Mouse (Mus musculus) neural tube, embryonic 14.5 days (tissue): ENCODE results near the gene Gas2l3. TPM values are rescaled to one million over a fixed set of nuclear protein-coding genes. Genes with fewer than 3 reads are reported as not detected.
A peak's percentile ranks its signal among the peaks of the same experiment; 100 is the strongest.

ENCODE experiments used
- ATAC-seq: fragments of 200-750 bp; cut with Nextera tagmentation; 2 replicates; pipeline ENCODE4 v1.8.0; 2017; ENCODE audit warnings: low read depth, mild to moderate bottlenecking, moderate TSS enrichment, moderate library complexity
- H3K27ac ChIP-seq: fragments of 300-500 bp; sonication (generic); 2 replicates; pipeline ENCODE4 v1.5.1; 2014; ENCODE audit warnings: low read depth, mild to moderate bottlenecking, control low read depth, low read length, moderate library complexity, mixed read lengths
- H3K27me3 ChIP-seq: fragments of 300-500 bp; sonication (generic); 2 replicates; pipeline ENCODE4 v1.6.1; 2014; ENCODE audit warnings: low read length; ENCODE audit not compliant: control insufficient read depth, insufficient read depth
- H3K36me3 ChIP-seq: fragments of 300-500 bp; sonication (generic); 2 replicates; pipeline ENCODE4 v1.6.1; 2014; ENCODE audit warnings: low read length, mixed read lengths; ENCODE audit not compliant: control insufficient read depth, insufficient read depth
- H3K4me1 ChIP-seq: fragments of 300-500 bp; sonication (generic); 2 replicates; pipeline ENCODE4 v1.6.1; 2014; ENCODE audit warnings: low read length; ENCODE audit not compliant: control insufficient read depth, insufficient read depth
- H3K4me2 ChIP-seq: fragments of 300-500 bp; sonication (generic); 2 replicates; pipeline ENCODE4 v1.6.1; 2014; ENCODE audit warnings: mild to moderate bottlenecking, low read depth, low read length, control low read depth
- H3K4me3 ChIP-seq: fragments of 300-500 bp; sonication (generic); 2 replicates; pipeline ENCODE4 v1.5.1; 2014; ENCODE audit warnings: low read depth, low read length, control low read depth, mixed read lengths
- H3K9ac ChIP-seq: fragments of 300-500 bp; sonication (generic); replicated peaks from 2 replicates; pipeline ENCODE4 v1.6.1; 2014; ENCODE audit warnings: low read depth, mild to moderate bottlenecking, control low read depth, low read length, mixed read lengths
- H3K9me3 ChIP-seq: fragments of 300-500 bp; sonication (generic); 2 replicates; pipeline ENCODE4 v1.6.1; 2016; ENCODE audit warnings: low read length; ENCODE audit not compliant: control insufficient read depth
- WGBS: fragments of 180-500 bp; shearing (Covaris S2); extraction: QIAGEN DNeasy Blood & Tissue Kit; methylation state at CpG from one replicate; pipeline ENCODE4 v1.1.7; 2014; 5-methylcytosine and 5-hydroxymethylcytosine counted together
- polyA plus RNA-seq: library from polyadenylated mRNA; unstranded; fragments of >200 nt; fragmentation: Nextera tagmentation; extraction: Ambion mirVana; gene quantifications from 2 replicates; pipeline ENCODE4 v1.2.1, GENCODE M21; 2014

Gas2l3 gene
- polyA plus RNA-seq, 1 experiment from 2014 or later = 2.8 TPM

DNA sequence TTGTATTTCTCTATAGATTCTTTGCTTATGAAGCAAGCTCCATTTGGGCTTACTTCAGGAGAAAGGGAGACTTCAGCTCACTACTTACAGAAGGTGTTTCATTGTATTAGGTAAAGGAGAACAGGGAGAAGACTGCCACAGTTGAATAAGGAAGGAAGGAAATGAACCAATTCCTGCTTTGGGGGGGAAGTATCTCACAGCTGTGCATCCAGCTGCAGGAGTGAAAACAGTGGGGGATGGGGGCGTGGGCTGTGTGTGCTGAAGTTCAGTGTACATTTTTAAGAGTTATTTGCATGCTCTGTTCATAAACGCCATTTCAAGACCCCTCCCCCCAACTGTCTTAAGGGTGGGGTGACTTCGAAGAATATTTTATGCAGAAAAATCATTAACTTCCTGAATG lies 10.0 kb upstream of the Gas2l3 start:
- Histone ChIP-seq H3K4me2 (no peak overlapping the region), H3K27ac (no peak overlapping the region), H3K4me1 (no peaks in the 10 kb centered on the region), H3K4me3 (no peak overlapping the region), H3K9me3 (no peaks in the 10 kb centered on the region), H3K9ac (no peak overlapping the region), H3K36me3 (no peaks in the 10 kb centered on the region), H3K27me3 (no peaks in the 10 kb centered on the region)
- no peak for ATAC-seq
- 93% methylated on average over 3 of the region's 3 CpGs for WGBS

DNA sequence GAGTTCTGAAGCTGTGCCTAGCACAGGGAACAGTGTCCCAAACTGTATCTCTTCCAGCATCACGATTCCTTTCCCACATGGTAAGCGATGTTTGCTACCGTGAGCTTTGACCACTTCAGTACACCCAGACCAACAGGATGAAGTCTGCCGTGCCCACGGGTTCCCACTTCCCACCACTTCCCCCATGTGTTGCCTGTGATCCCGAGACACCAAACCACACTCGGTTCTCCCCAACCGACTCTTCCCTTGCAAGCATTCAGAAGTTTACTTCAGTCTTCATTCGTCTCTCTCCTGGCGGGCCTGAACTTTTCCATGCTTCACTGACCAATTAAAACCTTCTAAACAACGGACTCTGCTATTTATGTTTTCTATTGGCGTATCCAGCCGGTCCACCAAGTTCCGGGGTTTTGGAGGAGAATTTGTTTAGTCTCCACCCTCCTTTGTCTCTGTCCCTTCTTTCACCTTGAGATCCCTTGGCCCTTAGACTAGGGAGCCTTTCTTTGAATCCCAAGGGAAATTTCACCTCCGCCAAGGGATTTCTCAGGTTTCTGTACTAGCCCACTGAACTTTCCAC lies 9.4 kb upstream of the Gas2l3 start:
- H3K4me2 ChIP-seq = no peak overlapping the region
- H3K36me3 ChIP-seq = no peaks in the 10 kb centered on the region
- no peaks in the 10 kb centered on the region for H3K27me3 ChIP-seq
- no peaks in the 10 kb centered on the region for H3K4me1 ChIP-seq
- H3K9ac ChIP-seq = no peak overlapping the region
- ATAC-seq = no peak
- H3K27ac ChIP-seq = no peak overlapping the region
- no peak overlapping the region for H3K4me3 ChIP-seq
- no peaks in the 10 kb centered on the region for H3K9me3 ChIP-seq
- 82% methylated on average over 15 of the region's 15 CpGs for WGBS

DNA sequence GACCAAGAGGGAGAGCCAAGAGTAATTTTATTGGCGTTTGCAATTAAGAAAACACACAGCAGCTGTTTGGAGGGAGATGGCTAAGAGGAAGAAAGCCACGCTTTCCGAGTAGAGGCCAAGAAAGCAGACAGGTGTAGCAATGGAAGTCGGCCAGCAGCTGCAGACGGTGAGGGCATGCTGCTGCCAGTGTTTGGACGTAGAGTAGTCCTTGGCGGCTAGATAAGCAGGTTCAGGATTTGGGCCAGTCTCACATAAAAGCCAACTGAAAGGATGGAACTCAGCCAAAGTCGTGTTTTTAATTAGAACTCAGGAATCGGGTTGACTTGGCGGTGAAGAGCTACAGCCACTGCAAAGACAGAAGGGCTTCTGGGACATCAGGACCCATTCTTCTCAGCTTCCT lies 6.6 kb upstream of the Gas2l3 start:
- ATAC-seq = no peak
- no peak overlapping the region for H3K27ac ChIP-seq
- WGBS = 80% methylated on average over 10 of the region's 10 CpGs

DNA sequence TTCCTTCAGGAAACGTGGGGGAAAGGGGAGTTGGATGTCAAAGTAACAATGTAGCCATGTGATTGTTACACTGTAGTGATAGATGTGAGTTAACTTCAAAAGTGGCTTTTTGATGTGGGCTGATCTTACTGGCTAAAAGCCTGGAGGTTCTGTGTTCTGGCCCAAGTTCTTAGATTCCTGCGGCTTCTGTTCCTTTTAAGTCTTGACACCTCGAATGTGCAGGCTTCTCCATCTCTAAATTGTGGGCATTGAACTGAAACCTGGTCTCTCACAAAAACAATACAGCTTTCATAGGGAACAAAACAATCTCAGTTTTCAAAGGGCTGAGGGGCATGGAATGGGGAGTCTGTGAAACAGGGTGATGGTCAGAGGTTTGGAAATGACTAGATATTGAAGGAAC lies 614 bp upstream of the Gas2l3 start:
- ATAC-seq = no peak
- no peaks in the 10 kb centered on the region for H3K36me3 ChIP-seq
- WGBS = 40% methylated on average over 3 of the region's 3 CpGs
- H3K4me3 ChIP-seq = peak overlapping the region; percentile 61; the same call in 1 of the 2 replicates
- 0 out of 2 replicates have a peak, but pooled peaks cover 5% of the 10 kb centered on the region for H3K4me1 ChIP-seq
- H3K4me2 ChIP-seq = peak overlapping the region; percentile 99
- no peak overlapping the region for H3K9ac ChIP-seq
- no peak overlapping the region for H3K27ac ChIP-seq
- no peaks in the 10 kb centered on the region for H3K27me3 ChIP-seq
- H3K9me3 ChIP-seq = no peaks in the 10 kb centered on the region

More for the DNA sequence above, 6.6 kb upstream of the Gas2l3 start:
- H3K27me3 ChIP-seq = no peaks in the 10 kb centered on the region
- H3K4me1 ChIP-seq = no peaks in the 10 kb centered on the region
- no peak overlapping the region for H3K4me2 ChIP-seq
- H3K9me3 ChIP-seq = no peaks in the 10 kb centered on the region
- H3K4me3 ChIP-seq = no peak overlapping the region
- no peaks in the 10 kb centered on the region for H3K36me3 ChIP-seq
- H3K9ac ChIP-seq = no peak overlapping the region

DNA sequence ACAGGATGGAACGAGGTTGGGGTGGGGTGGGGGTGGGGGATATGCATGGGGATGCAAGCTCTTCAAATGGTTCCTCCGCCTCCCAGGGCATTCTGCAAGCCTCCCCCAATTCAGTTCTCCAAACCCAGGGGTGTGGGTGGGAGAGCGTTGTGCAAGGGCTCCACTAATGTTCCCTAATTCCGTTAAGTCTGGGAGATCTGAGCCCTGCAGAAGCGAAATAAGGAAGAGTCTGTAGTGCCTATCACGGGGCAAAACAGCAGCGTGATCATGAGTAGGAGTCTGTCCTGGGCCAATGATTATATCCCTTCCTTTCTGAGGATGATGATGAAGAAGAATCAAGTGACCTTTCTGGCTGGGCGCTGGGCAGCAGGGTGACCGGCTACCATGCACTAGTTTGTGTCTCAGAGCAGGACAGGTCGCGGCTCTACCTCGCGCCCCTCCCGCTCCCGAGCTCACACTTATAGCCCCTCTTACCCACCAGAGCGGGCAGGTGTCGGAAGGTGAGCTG lies 598 bp downstream of the Gas2l3 start:
- H3K27me3 ChIP-seq = no peaks in the 10 kb centered on the region
- H3K4me2 ChIP-seq = peak overlapping the region; percentile 99
- WGBS = under 1% methylated on average over 17 of the region's 17 CpGs
- peak; percentile 29 for ATAC-seq
- H3K9me3 ChIP-seq = no peaks in the 10 kb centered on the region
- H3K9ac ChIP-seq = peak overlapping the region; percentile 59
- H3K4me1 ChIP-seq = 0 out of 2 replicates have a peak, but pooled peaks cover 5% of the 10 kb centered on the region
- H3K36me3 ChIP-seq = no peaks in the 10 kb centered on the region
- H3K4me3 ChIP-seq = peak overlapping the region; percentile 61
- H3K27ac ChIP-seq = peak overlapping the region; percentile 16; the same call in 1 of the 2 replicates

DNA sequence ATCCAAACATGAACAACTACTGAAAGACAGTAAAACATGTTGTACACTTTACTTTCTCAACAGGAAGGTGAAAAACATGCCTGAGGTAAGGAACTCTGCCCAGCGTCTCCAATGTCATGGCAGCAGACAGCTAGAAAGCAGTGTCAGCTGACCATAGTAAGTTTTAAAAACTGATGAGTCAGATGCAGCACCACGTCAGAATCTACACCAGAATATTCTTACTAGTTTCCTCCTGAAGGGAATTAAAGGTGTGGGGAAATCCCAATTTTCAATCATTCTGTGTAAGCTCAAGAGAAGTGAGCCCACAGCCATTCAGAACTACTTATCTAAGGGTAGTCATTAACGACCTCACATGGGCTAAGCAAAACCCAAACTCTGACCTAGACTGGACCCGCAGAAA lies 1.1 kb downstream of the Gas2l3 start:
- Histone ChIP-seq H3K27ac (no peak overlapping the region), H3K36me3 (no peaks in the 10 kb centered on the region), H3K4me1 (0 out of 2 replicates have a peak, but pooled peaks cover 5% of the 10 kb centered on the region), H3K4me2 (peak overlapping the region; percentile 99), H3K9me3 (no peaks in the 10 kb centered on the region), H3K9ac (peak overlapping the region; percentile 59; the same call in 1 of the 2 replicates), H3K27me3 (no peaks in the 10 kb centered on the region), H3K4me3 (peak overlapping the region; percentile 61)
- no peak for ATAC-seq
- 30% methylated on average over 4 of the region's 4 CpGs for WGBS

DNA sequence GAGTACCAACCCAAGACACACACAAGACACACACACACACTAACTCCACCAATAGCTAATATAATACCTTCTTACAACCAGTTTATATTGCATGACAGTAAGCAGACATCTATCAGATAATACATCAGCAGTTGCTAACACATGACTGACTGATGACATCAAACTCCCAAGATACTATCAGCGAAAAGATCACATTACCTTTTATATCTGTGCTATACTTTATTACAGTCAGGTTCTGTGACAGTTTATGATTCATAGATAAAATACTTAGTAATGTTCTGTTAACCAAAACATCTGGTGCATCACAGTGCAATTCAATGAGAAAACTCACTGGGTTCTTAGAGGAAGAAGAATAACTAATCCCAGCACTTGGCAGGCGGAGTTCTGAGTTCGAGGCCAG lies 1.8 kb downstream of the Gas2l3 start:
- ATAC-seq = no peak
- Histone ChIP-seq H3K4me3 (no peak overlapping the region), H3K9ac (no peak overlapping the region), H3K4me2 (no peak overlapping the region), H3K9me3 (no peaks in the 10 kb centered on the region), H3K4me1 (0 out of 2 replicates have a peak, but pooled peaks cover 5% of the 10 kb centered on the region), H3K36me3 (no peaks in the 10 kb centered on the region), H3K27ac (no peak overlapping the region), H3K27me3 (no peaks in the 10 kb centered on the region)
- WGBS = 95% methylated on average over 3 of the region's 3 CpGs

DNA sequence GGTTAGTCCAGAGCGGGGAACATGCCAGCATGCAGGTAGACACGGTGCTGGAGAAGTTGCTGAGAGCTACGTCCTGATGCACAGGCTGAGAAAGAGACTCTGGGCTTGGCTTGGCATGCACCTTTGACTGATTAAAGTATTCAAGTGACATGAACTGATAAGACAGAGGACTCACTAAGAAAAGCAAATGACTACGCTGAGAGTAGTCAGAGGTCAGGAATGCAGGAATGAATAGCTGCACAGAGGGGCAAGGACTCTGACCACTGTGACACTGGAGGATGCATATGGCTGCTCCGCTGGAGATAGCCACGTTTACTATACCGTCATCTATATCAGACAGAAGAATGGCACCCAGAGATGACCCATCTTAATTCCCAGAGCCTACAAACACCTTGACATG lies 4.4 kb downstream of the Gas2l3 start:
- no peak overlapping the region for H3K9ac ChIP-seq
- no peaks in the 10 kb centered on the region for H3K9me3 ChIP-seq
- WGBS = 93% methylated on average over 7 of the region's 7 CpGs
- H3K27ac ChIP-seq = no peak overlapping the region
- H3K4me3 ChIP-seq = no peak overlapping the region
- no peaks in the 10 kb centered on the region for H3K36me3 ChIP-seq
- no peak overlapping the region for H3K4me2 ChIP-seq
- no peaks in the 10 kb centered on the region; the same call in 1 of the 2 replicates for H3K27me3 ChIP-seq
- H3K4me1 ChIP-seq = peaks cover 7% of the 10 kb centered on the region; the same call in 1 of the 2 replicates
- no peak for ATAC-seq

DNA sequence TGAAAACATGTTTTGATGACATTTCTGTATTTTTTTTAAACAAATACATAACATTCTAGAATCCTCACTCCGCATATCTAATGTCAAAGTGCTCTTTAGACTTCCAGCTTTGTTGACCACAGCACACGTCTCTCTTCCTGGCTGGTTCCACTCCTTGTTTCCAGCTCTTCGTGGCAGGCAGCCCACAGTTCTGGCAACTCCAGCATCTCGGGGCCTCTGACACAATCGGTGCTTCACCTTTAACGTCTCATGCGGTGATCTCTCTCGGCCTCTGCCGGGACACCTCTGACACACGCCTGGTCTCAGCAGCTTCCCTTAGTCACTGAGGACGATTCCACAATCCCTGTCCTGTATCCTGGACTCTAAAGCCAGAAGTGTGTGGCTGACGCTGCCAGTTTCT lies 5.8 kb downstream of the Gas2l3 start:
- no peaks in the 10 kb centered on the region for H3K36me3 ChIP-seq
- H3K4me2 ChIP-seq = no peak overlapping the region
- H3K9ac ChIP-seq = no peak overlapping the region
- H3K9me3 ChIP-seq = no peaks in the 10 kb centered on the region
- no peak overlapping the region for H3K4me3 ChIP-seq
- H3K4me1 ChIP-seq = peaks cover 5% of the 10 kb centered on the region; the same call in 1 of the 2 replicates
- WGBS = 88% methylated on average over 12 of the region's 12 CpGs
- H3K27me3 ChIP-seq = no peaks in the 10 kb centered on the region; the same call in 1 of the 2 replicates
- no peak overlapping the region for H3K27ac ChIP-seq
- no peak for ATAC-seq
